Mouse (Mus musculus) G1E-ER4 (cell line): ENCODE data around the gene Abcb10. TPM values are rescaled to one million over a fixed set of nuclear protein-coding genes. Genes with fewer than 3 reads are reported as not detected.

Source experiments
- GATA1 ChIP-seq: IDR thresholded peaks from one replicate; pipeline ENCODE4 v1.8.0; 2012; ENCODE audit warnings: low read length, inconsistent platforms
- polyA plus RNA-seq: library from polyadenylated mRNA; stranded (reverse); fragments of >175 nt; gene quantifications from 2 replicates; pipeline ENCODE4 v1.2.3, GENCODE M21; 2012

Gene Abcb10
- polyA plus RNA-seq, 1 experiment: 24.5 TPM

GRCm38 (mm10) chr8:123950077-123950802, 32.7 kb downstream of the Abcb10 start:
- TF ChIP-seq GATA1: no peak

GRCm38 (mm10) chr8:123949686-123949986, 33.3 kb downstream of the Abcb10 start:
- TF ChIP-seq GATA1: no peak

DNA sequence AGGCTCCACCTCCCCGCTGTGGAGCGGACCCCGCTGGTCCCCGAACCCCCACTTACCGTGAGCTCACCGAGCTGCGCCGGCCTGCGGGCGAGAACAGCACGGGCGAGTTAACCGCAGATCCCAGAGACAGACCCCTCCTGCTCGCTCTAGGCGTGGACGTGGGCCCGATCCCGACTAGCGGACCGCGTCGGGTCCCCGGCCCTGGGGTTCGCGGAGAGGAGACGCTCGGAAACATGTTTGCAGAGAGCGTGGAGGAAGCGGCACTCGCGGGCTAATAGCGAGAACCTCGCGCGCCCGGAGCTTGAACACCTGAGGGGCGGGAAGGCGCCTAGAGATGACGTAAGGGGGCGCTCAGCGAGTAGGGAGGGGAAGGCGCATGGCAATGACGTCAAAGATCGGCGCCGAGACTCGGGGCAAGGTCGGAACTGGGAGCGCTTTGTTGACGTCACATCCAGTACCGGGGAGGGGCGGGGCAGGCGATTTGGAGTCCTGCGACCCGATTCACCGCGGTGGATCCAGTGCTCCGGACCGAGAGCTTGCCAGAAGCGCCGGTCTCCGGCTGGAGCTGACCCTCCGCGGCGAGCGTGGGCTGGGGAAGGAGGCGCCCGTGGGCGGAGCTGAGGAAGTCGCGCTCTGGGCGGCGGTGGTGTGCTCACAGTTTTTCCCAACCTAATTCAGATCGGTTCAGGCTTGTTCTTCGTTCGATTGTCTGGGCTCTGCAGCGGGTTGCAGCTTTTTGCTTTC, 33.8 kb downstream of the Abcb10 start, which contains the start of gene Nup133:
Gene Nup133 (minus strand): TSS at position 324 of the 744 bp plus-strand sequence.
- no peak for TF ChIP-seq GATA1

GRCm38 (mm10) chr8:123929026-123929425, 53.9 kb downstream of the Abcb10 start:
- TF ChIP-seq GATA1: no peak

- TF ChIP-seq GATA1: no peak
Observed at GRCm38 (mm10) chr8:123925671-123926070, 57.3 kb downstream of the Abcb10 start.

DNA sequence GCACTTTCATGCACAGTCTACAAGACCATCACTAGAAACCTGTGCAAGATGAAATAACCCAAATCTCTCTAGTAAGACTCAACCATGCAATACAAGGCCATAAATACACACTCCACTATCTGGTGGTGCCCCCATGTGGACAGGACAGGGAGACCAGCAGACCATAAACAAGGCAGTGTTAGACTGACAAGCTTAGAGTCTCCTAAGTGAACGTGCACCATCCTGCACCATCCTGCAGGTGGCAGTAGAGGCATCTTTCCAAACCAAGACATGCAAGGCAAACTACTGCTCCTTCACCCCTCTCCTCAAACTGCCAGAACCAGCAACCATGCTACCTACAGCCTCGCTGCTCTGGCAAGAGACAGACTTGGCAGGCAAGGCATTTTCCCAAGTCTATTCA, 58.2 kb downstream of the Abcb10 start:
- TF ChIP-seq GATA1: no peak

DNA sequence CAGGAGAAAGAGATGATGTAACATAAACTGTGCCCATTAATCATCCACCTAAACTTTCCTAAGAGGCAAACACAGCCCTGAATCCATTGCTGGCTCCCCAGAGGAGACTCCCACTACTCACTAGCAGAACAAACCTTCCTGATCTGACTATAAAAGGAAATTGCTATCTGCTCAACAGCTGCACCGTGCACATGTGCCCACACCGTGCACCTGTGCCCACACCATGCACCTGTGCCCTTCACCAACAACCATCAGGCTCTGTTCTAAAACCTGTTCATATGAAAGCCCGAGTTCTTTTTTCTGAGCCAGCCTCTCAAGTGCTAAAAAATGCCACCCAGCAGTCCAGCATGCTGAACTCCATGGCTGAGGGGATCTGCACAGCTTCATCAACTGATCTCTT, 68.3 kb downstream of the Abcb10 start:
- TF ChIP-seq GATA1: no peak

DNA sequence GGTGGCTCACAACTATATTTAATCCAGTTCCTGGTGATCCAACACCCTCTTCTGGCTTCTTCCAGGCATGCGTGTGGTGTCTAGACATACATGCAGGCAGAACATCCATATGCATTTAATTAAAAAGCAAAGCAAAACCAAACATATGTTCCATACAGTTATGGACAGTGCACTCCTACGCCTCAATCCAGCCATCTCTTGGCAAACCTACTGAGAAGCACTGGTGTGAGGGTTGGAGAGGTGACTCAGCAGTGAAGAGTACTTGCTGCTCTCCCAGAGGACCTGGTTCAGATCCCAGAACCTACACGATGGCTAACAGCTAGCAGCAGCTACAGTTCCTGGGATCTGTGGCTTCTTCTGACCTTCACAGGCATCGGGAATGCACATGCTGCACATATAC, 70.7 kb downstream of the Abcb10 start:
- TF ChIP-seq GATA1: no peak

- TF ChIP-seq GATA1: no peak
Observed at GRCm38 (mm10) chr8:123907604-123908003, 75.3 kb downstream of the Abcb10 start.

DNA sequence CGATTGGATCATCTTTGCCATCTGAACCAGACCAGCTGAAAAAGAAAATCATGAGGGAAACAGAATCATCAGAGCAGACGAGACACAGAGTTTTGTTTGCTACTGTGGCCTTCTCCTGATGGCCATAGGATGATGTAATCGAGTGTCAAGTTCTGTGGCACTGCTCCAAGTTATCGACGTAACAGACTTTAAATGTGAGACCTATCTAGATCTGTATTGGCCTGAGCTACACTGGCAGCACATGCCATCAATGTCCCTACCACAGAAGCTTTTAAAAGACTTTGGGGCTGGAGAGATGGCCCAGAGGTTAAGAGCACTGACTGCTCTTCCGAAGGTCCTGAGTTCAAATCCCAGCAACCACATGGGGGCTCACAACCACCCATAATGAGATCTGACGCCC, 80.3 kb downstream of the Abcb10 start:
- no peak for TF ChIP-seq GATA1

Other genes starting within 250 kb of the Abcb10 start
- gene Rab4a, start 177.1 kb downstream of the Abcb10 start, polyA plus RNA-seq: 19.4 and 21.9 TPM in 2 replicates
- gene Ccsap, start 122.9 kb downstream of the Abcb10 start, polyA plus RNA-seq: 9.4 and 13.1 TPM in 2 replicates
- 0.06 TPM in 1 of 2 replicates, not detected in the other for gene Acta1, start 88.4 kb downstream of the Abcb10 start, polyA plus RNA-seq
- 24.2 and 32.1 TPM in 2 replicates for gene Nup133, start 33.9 kb downstream of the Abcb10 start, polyA plus RNA-seq
- 25.7 and 32.3 TPM in 2 replicates for gene Taf5l, start 38.3 kb upstream of the Abcb10 start, polyA plus RNA-seq
- gene Urb2, start 38.4 kb upstream of the Abcb10 start, polyA plus RNA-seq: 2.5 and 3.8 TPM in 2 replicates
- not detected in 2 replicates for gene Galnt2, start 248.3 kb upstream of the Abcb10 start, polyA plus RNA-seq